Mouse (Mus musculus): ENCODE data around the gene Cdh6. TPM values are rescaled to one million over a fixed set of nuclear protein-coding genes. Genes with fewer than 3 reads are reported as not detected.

The Cdh6 gene
- polyA plus RNA-seq, 1 experiment from 2014 or later: 2.0 TPM

- H3K27ac ChIP-seq (replicated peaks in 1 of 2; ENCODE audit: control insufficient read depth in 1 of 2, insufficient read depth in 1 of 2, low read depth in 2 of 2, low read length in 2 of 2): no peak overlapping the region
- no peaks in the 10 kb centered on the region for H3K9me3 ChIP-seq (ENCODE audit: control insufficient read depth, low read length)
- 24% methylated on average over 6 of the region's 6 CpGs for WGBS
- peaks cover 0 to 8% of the 10 kb centered on the region in 2 experiments for H3K4me1 ChIP-seq (ENCODE audit: control insufficient read depth in 2 of 2, insufficient read depth in 2 of 2, low read length in 2 of 2)
- no peak for ATAC-seq (ENCODE audit: insufficient number of reproducible peaks, insufficient read depth, low FRiP score, low read depth)
- no peaks in the 10 kb centered on the region for H3K36me3 ChIP-seq (ENCODE audit: control insufficient read depth, insufficient read depth, low read length)
- 0 out of 2 replicates have a peak, but pooled peaks cover 9% of the 10 kb centered on the region for H3K27me3 ChIP-seq (ENCODE audit: control insufficient read depth, insufficient read depth, low read length)
- H3K9ac ChIP-seq (ENCODE audit: low read length): no peak overlapping the region
- H3K4me3 ChIP-seq (ENCODE audit: control insufficient read depth in 1 of 2, insufficient read depth in 1 of 2, low read depth in 1 of 2, low read length in 2 of 2): peak overlapping the region in 1 of 2 experiments; percentile 64; a peak in 2 of 4 replicates
- H3K4me2 ChIP-seq (ENCODE audit: low read length): peak overlapping the region; percentile 95
These were observed 1.1 kb upstream of the Cdh6 start for GRCm38 (mm10) chr15:13174618-13174980.

- 2% methylated on average over 27 of the region's 27 CpGs for WGBS
- Histone ChIP-seq H3K27me3 (ENCODE audit: control insufficient read depth, insufficient read depth, low read length) (0 out of 2 replicates have a peak, but pooled peaks cover 9% of the 10 kb centered on the region), H3K4me1 (ENCODE audit: control insufficient read depth in 2 of 2, insufficient read depth in 2 of 2, low read length in 2 of 2) (peaks cover 0 to 8% of the 10 kb centered on the region in 2 experiments), H3K36me3 (ENCODE audit: control insufficient read depth, insufficient read depth, low read length) (no peaks in the 10 kb centered on the region), H3K9ac (ENCODE audit: low read length) (peak overlapping the region; percentile 70), H3K4me2 (ENCODE audit: low read length) (peak overlapping the region; percentile 95), H3K9me3 (ENCODE audit: control insufficient read depth, low read length) (no peaks in the 10 kb centered on the region), H3K27ac (replicated peaks in 1 of 2; ENCODE audit: control insufficient read depth in 1 of 2, insufficient read depth in 1 of 2, low read depth in 2 of 2, low read length in 2 of 2) (no peak overlapping the region), H3K4me3 (ENCODE audit: control insufficient read depth in 1 of 2, insufficient read depth in 1 of 2, low read depth in 1 of 2, low read length in 2 of 2) (peak overlapping the region; percentile 54 to 64)
- no peak for ATAC-seq (ENCODE audit: insufficient number of reproducible peaks, insufficient read depth, low FRiP score, low read depth)
These were observed 554 bp upstream of the Cdh6 start for GRCm38 (mm10) chr15:13173840-13174617.

- H3K27ac ChIP-seq (replicated peaks in 1 of 2; ENCODE audit: control insufficient read depth in 1 of 2, insufficient read depth in 1 of 2, low read depth in 2 of 2, low read length in 2 of 2): peak overlapping the region in 1 of 2 experiments; percentile 53; a peak in 1 of 4 replicates
- 0 out of 2 replicates have a peak, but pooled peaks cover 9% of the 10 kb centered on the region for H3K27me3 ChIP-seq (ENCODE audit: control insufficient read depth, insufficient read depth, low read length)
- WGBS: under 1% methylated on average over 26 of the region's 26 CpGs
- peak overlapping the region; percentile 95 for H3K4me2 ChIP-seq (ENCODE audit: low read length)
- H3K9ac ChIP-seq (ENCODE audit: low read length): peak overlapping the region; percentile 70
- H3K4me1 ChIP-seq (ENCODE audit: control insufficient read depth in 2 of 2, insufficient read depth in 2 of 2, low read length in 2 of 2): peaks cover 0 to 8% of the 10 kb centered on the region in 2 experiments
- H3K36me3 ChIP-seq (ENCODE audit: control insufficient read depth, insufficient read depth, low read length): no peaks in the 10 kb centered on the region
- peak overlapping the region; percentile 54 to 64 for H3K4me3 ChIP-seq (ENCODE audit: control insufficient read depth in 1 of 2, insufficient read depth in 1 of 2, low read depth in 1 of 2, low read length in 2 of 2)
- H3K9me3 ChIP-seq (ENCODE audit: control insufficient read depth, low read length): no peaks in the 10 kb centered on the region
- ATAC-seq (ENCODE audit: insufficient number of reproducible peaks, insufficient read depth, low FRiP score, low read depth): no peak
These were observed 957 bp downstream of the Cdh6 start for GRCm38 (mm10) chr15:13172365-13173070.

GRCm38 (mm10) chr15:13171486-13172364, 1.8 kb downstream of the Cdh6 start:
- no peak overlapping the region for H3K27ac ChIP-seq (replicated peaks in 1 of 2; ENCODE audit: control insufficient read depth in 1 of 2, insufficient read depth in 1 of 2, low read depth in 2 of 2, low read length in 2 of 2)
- no peak for ATAC-seq (ENCODE audit: insufficient number of reproducible peaks, insufficient read depth, low FRiP score, low read depth)
- H3K27me3 ChIP-seq (ENCODE audit: control insufficient read depth, insufficient read depth, low read length): 0 out of 2 replicates have a peak, but pooled peaks cover 9% of the 10 kb centered on the region

GRCm38 (mm10) chr15:13165094-13165885, 8.2 kb downstream of the Cdh6 start:
- no peak overlapping the region for H3K4me3 ChIP-seq (ENCODE audit: control insufficient read depth in 1 of 2, insufficient read depth in 1 of 2, low read depth in 1 of 2, low read length in 2 of 2)
- WGBS: 79% methylated on average over 13 of the region's 13 CpGs

More at GRCm38 (mm10) chr15:13171486-13172364, 1.8 kb downstream of the Cdh6 start:
- peak overlapping the region; percentile 54 to 64 for H3K4me3 ChIP-seq (ENCODE audit: control insufficient read depth in 1 of 2, insufficient read depth in 1 of 2, low read depth in 1 of 2, low read length in 2 of 2)
- WGBS: 5% methylated on average over 16 of the region's 16 CpGs
- no peaks in the 10 kb centered on the region for H3K9me3 ChIP-seq (ENCODE audit: control insufficient read depth, low read length)
- H3K4me1 ChIP-seq (ENCODE audit: control insufficient read depth in 2 of 2, insufficient read depth in 2 of 2, low read length in 2 of 2): peaks cover 0 to 8% of the 10 kb centered on the region in 2 experiments
- no peaks in the 10 kb centered on the region for H3K36me3 ChIP-seq (ENCODE audit: control insufficient read depth, insufficient read depth, low read length)
- peak overlapping the region; percentile 95 for H3K4me2 ChIP-seq (ENCODE audit: low read length)
- H3K9ac ChIP-seq (ENCODE audit: low read length): peak overlapping the region; percentile 70

GRCm38 (mm10) chr15:13155820-13156219, 17.7 kb downstream of the Cdh6 start:
- Histone ChIP-seq H3K27ac (replicated peaks in 1 of 2; ENCODE audit: control insufficient read depth in 1 of 2, insufficient read depth in 1 of 2, low read depth in 2 of 2, low read length in 2 of 2) (no peak overlapping the region), H3K9me3 (ENCODE audit: control insufficient read depth, low read length) (no peaks in the 10 kb centered on the region), H3K36me3 (ENCODE audit: control insufficient read depth, insufficient read depth, low read length) (no peaks in the 10 kb centered on the region), H3K4me2 (ENCODE audit: low read length) (no peak overlapping the region), H3K27me3 (ENCODE audit: control insufficient read depth, insufficient read depth, low read length) (no peaks in the 10 kb centered on the region), H3K4me1 (ENCODE audit: control insufficient read depth in 2 of 2, insufficient read depth in 2 of 2, low read length in 2 of 2) (no peaks in the 10 kb centered on the region; a peak in 1 of 4 replicates), H3K9ac (ENCODE audit: low read length) (no peak overlapping the region), H3K4me3 (ENCODE audit: control insufficient read depth in 1 of 2, insufficient read depth in 1 of 2, low read depth in 1 of 2, low read length in 2 of 2) (no peak overlapping the region)
- no peak for ATAC-seq (ENCODE audit: insufficient number of reproducible peaks, insufficient read depth, low FRiP score, low read depth)
- WGBS: 90% methylated on average over 5 of the region's 5 CpGs

More at GRCm38 (mm10) chr15:13165094-13165885, 8.2 kb downstream of the Cdh6 start:
- Histone ChIP-seq H3K27ac (replicated peaks in 1 of 2; ENCODE audit: control insufficient read depth in 1 of 2, insufficient read depth in 1 of 2, low read depth in 2 of 2, low read length in 2 of 2) (no peak overlapping the region), H3K9ac (ENCODE audit: low read length) (no peak overlapping the region), H3K4me1 (ENCODE audit: control insufficient read depth in 2 of 2, insufficient read depth in 2 of 2, low read length in 2 of 2) (no peaks in the 10 kb centered on the region), H3K36me3 (ENCODE audit: control insufficient read depth, insufficient read depth, low read length) (no peaks in the 10 kb centered on the region), H3K4me2 (ENCODE audit: low read length) (no peak overlapping the region), H3K9me3 (ENCODE audit: control insufficient read depth, low read length) (no peaks in the 10 kb centered on the region), H3K27me3 (ENCODE audit: control insufficient read depth, insufficient read depth, low read length) (no peaks in the 10 kb centered on the region)
- ATAC-seq (ENCODE audit: insufficient number of reproducible peaks, insufficient read depth, low FRiP score, low read depth): no peak

Data from heart, embryonic 14.5 days (tissue).